Mouse (Mus musculus) CH12.LX (cell line): ENCODE results near the gene Cwh43. TPM values are rescaled to one million over a fixed set of nuclear protein-coding genes. Genes with fewer than 3 reads are reported as not detected.
A peak's percentile ranks its signal among the peaks of the same experiment; 100 is the strongest.

Experiments
- DNase-seq: peaks from one replicate; pipeline ENCODE4 v3.0.0-alpha.2; 2013; ENCODE audit errors: extremely low read depth
- H3K27ac ChIP-seq: 2 replicates; pipeline ENCODE4 v1.5.1; 2012; ENCODE audit warnings: low read depth, mild to moderate bottlenecking, control low read depth, moderate library complexity; ENCODE audit not compliant: insufficient read depth
- H3K27me3 ChIP-seq: replicated peaks from 2 replicates; pipeline ENCODE3; 2012; ENCODE audit warnings: inconsistent platforms
- H3K36me3 ChIP-seq, 2 experiments: replicated peaks in 1 of 2; 2 replicates each; pipeline versions ENCODE3 to v1.6.1; 2012; ENCODE audit warnings: inconsistent platforms in 1 of 2, low read length in 1 of 2, mild to moderate bottlenecking in 1 of 2, mixed read lengths in 1 of 2, moderate library complexity in 1 of 2; ENCODE audit not compliant: control insufficient read depth in 1 of 2, insufficient read depth in 1 of 2
- H3K4me1 ChIP-seq, 2 experiments: 2 replicates each; pipeline ENCODE4 v1.6.1; 2012; ENCODE audit warnings: inconsistent platforms in 1 of 2, moderate library complexity in 1 of 2; ENCODE audit not compliant: insufficient read depth in 2 of 2, control insufficient read depth in 1 of 2
- H3K4me2 ChIP-seq: 2 replicates; pipeline ENCODE4 v1.6.1; 2012; ENCODE audit warnings: low read depth, mild to moderate bottlenecking, control low read depth; ENCODE audit not compliant: poor library complexity, insufficient read depth, severe bottlenecking
- H3K4me3 ChIP-seq, 3 experiments: fragments of 150-350 bp in 1 of 3; sonication (generic) in 1 of 3; replicated peaks in 1 of 3; 2 replicates each; pipeline versions ENCODE3 to v1.5.1; 2011 to 2012; ENCODE audit warnings: low read depth in 2 of 3, low read length in 2 of 3, mild to moderate bottlenecking in 2 of 3, moderate library complexity in 2 of 3, control low read depth in 1 of 3, improper control_type of control experiment in 1 of 3, inconsistent platforms in 1 of 3, mixed read lengths in 1 of 3; ENCODE audit not compliant: poor library complexity in 1 of 3
- H3K79me2 ChIP-seq: replicated peaks from 2 replicates; pipeline ENCODE4 v1.6.1; 2012; ENCODE audit warnings: mild to moderate bottlenecking, moderate library complexity; ENCODE audit not compliant: control insufficient read depth, poor library complexity, insufficient read depth, severe bottlenecking; ENCODE audit errors: extremely low read depth
- H3K9ac ChIP-seq: 2 replicates; pipeline ENCODE4 v1.6.1; 2012; ENCODE audit warnings: low read depth, mild to moderate bottlenecking, control low read depth, moderate library complexity; ENCODE audit not compliant: insufficient read depth
- H3K9me3 ChIP-seq: replicated peaks from 2 replicates; pipeline ENCODE3; 2012; ENCODE audit warnings: low read length, inconsistent platforms, mixed read lengths
- CHD1 ChIP-seq: IDR thresholded peaks from 2 replicates; pipeline ENCODE4 v1.6.1; 2012; ENCODE audit warnings: low read depth, low read length, improper control_type of control experiment, inconsistent platforms
- CTCF ChIP-seq, 2 experiments: IDR thresholded peaks in 1 of 2; conservative IDR thresholded peaks in 1 of 2; 2 replicates each; pipeline ENCODE4 v1.5.1; 2011 to 2012; ENCODE audit warnings: low read depth in 2 of 2, low read length in 2 of 2, improper control_type of control experiment in 1 of 2, inconsistent platforms in 1 of 2, mild to moderate bottlenecking in 1 of 2, moderate library complexity in 1 of 2
- HCFC1 ChIP-seq: IDR thresholded peaks from 2 replicates; pipeline ENCODE4 v1.6.1; 2012; ENCODE audit warnings: low read depth, mild to moderate bottlenecking, inconsistent platforms, low read length, improper control_type of control experiment
- JUND ChIP-seq: conservative IDR thresholded peaks from 2 replicates; pipeline ENCODE4 v1.6.1; 2011; ENCODE audit warnings: low read depth, low read length, improper control_type of control experiment
- MAZ ChIP-seq: IDR thresholded peaks from 2 replicates; pipeline ENCODE4 v1.6.1; 2012; ENCODE audit warnings: low read depth, mild to moderate bottlenecking, inconsistent platforms, low read length, improper control_type of control experiment, moderate library complexity
- NELFE ChIP-seq: IDR thresholded peaks from 2 replicates; pipeline ENCODE4 v1.6.1; 2011; ENCODE audit warnings: low read depth, low read length, improper control_type of control experiment
- NRF1 ChIP-seq: IDR thresholded peaks from 2 replicates; pipeline ENCODE4 v1.6.1; 2014; ENCODE audit warnings: low read depth, mild to moderate bottlenecking, inconsistent platforms, low read length, improper control_type of control experiment, moderate library complexity
- POLR2AphosphoS2 ChIP-seq: IDR thresholded peaks from 2 replicates; pipeline ENCODE4 v1.6.1; 2011; ENCODE audit warnings: low read depth, low read length, improper control_type of control experiment
- TBP ChIP-seq: conservative IDR thresholded peaks from 2 replicates; pipeline ENCODE4 v1.6.1; 2011; ENCODE audit warnings: low read depth, low read length, improper control_type of control experiment
- UBTF ChIP-seq: IDR thresholded peaks from 2 replicates; pipeline ENCODE4 v1.6.1; 2012; ENCODE audit warnings: low read depth, mild to moderate bottlenecking, inconsistent platforms, low read length, improper control_type of control experiment, moderate library complexity
- dilution Hi-C: fragments of 300-500 bp; cut with MboI; formaldehyde crosslinking; loops from 2 replicates; pipeline ENCODE4 v1.14.3; 2020; ENCODE audit warnings: low sequenced_read_pairs; ENCODE audit not compliant: extremely low pct_unique_long_range_greater_than_20kb, extremely low pct_ligation_motif_present
- in situ Hi-C: fragments of 300-500 bp; cut with MboI; formaldehyde crosslinking; loops from 3 replicates; pipeline ENCODE4 v1.14.3; 2019; ENCODE audit warnings: low sequenced_read_pairs, low pct_ligation_motif_present, low pct_unique_long_range_greater_than_20kb, mixed read lengths
- polyA plus RNA-seq: library from polyadenylated mRNA; unstranded; fragments of >175 nt; gene quantifications from 2 replicates; pipeline ENCODE4 v1.2.1, GENCODE M21; 2012; ENCODE audit warnings: low read depth; ENCODE audit not compliant: insufficient read length
- total RNA-seq, 2 experiments: library from RNA; depleted of rRNA; stranded (reverse); fragments of 300-350 nt in 1 of 2; fragments of >200 nt in 1 of 2; gene quantifications; 2 replicates each; pipeline ENCODE4 v1.2.3; 2012 to 2014

Cwh43 gene
- total and polyA plus RNA-seq, 3 experiments = not detected

DNA sequence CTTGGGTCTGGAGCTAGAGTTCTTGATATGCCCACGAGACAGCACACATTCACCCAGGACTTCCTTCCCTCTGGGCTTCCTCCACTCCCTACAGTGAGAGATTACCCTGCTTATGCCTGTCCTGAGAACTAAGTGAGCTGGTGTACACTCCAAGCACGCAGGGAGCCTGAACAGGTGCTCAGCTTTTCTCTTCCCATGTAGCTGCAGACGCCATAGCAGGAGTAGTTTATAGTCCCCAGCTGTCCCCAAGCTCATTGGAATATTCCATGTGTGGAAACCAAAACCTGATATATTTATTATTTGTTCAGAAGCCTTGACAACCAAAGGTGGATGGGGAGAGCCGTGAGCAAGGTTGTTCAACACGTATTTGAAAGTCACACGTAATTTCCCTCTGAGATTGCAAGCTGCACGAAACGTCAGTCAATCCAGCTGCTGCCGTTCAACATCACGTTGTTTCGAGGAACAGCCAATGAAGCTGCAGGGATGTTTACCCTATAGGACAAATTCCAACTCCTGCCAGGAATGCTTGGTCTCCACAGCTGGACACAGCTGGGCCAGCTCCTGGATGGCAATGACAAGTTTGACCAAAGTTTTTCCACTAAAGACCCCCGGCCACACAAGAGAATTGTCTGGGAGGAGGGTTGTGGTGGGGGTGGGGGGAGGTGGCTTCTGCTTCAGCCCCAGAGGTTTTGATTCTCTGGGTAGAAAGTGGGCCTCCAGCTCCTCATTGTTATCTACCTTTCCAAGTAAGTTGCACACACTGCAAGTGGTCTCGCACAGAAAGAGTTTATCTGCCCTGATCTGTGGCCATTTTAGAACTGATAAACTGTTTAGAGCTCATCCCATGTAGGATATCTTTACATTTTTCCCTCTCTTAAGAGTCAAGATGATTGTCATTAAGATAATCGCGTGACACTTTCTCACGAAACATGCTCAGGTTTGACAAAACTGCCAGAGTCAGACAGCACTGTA lies 62.9 kb downstream of the Cwh43 start:
- H3K4me2 ChIP-seq = no peak overlapping the region
- H3K27ac ChIP-seq = no peak overlapping the region

DNA sequence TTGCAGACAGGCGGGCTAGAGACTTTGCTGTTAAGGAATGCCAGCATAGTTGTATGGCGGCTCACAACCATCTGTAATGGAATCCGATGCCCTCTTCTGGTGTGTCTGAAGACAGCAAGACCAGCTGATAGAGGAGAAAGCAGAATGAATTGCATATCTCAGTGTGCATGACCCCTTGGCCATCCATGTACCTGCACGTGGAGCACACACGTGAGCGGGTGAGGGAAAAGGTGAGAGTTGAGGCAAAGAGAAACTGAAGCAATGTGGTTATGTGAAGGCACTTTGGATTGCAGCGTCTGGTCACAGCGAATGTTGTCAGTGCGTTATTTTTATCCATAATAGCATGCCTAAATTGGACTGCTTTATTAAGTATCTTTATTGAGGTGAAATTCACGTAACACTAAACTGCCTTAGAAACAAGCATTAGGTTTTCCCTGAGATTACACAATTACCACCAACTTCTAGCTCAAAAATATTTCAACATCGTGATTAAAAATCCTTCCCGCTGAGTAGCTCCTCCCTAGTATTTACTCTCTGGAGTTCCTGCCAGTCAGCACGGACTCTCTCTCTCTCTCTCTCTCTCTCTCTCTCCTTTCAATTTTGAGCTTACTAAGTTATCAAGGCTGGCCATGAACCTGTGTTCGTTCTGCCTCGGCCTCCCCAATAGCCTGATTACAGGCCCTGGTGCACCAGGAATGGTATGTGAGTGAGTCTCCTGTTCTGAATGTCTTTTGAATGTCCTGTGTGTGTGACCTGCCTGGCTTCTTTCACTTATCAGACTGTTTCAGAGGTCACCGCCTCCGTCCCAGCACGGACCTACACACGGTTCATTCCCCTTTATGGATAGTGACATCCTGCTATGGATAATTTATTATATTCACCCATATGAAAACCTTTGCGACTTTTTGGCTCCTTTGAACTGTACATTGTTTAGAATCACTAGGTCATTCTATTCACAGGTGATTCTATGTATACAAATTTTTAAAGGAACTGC lies 68.8 kb downstream of the Cwh43 start:
- no peak for DNase-seq
- no peak overlapping the region for H3K9ac ChIP-seq
- TF ChIP-seq TBP (no peak), CTCF (conservative IDR thresholded peaks at IDR 0.05 in 1 of 2, IDR thresholded peaks at IDR 0.05 in 1 of 2; ENCODE audit: low read depth in 2 of 2, low read length in 2 of 2) (0 out of 4 replicates have a peak, but pooled peaks of 1 of the 2 experiments have one; percentile 2), HCFC1 (no peak), UBTF (no peak)
- no peak overlapping the region for H3K4me2 ChIP-seq
- no peak overlapping the region for H3K27ac ChIP-seq
- no peaks in the 10 kb centered on the region for H3K36me3 ChIP-seq
- no peaks in the 10 kb centered on the region for H3K27me3 ChIP-seq
- H3K79me2 ChIP-seq = no peaks in the 10 kb centered on the region
- no peaks in the 10 kb centered on the region for H3K9me3 ChIP-seq
- H3K4me1 ChIP-seq = peaks cover 0 to 10% of the 10 kb centered on the region in 2 experiments; a peak in 2 of 4 replicates
- in situ Hi-C loops (no loop called here), dilution Hi-C loops (no loop called here)
- no peak overlapping the region for H3K4me3 ChIP-seq

More for the DNA sequence above, 62.9 kb downstream of the Cwh43 start:
- dilution Hi-C loops = no loop called here
- in situ Hi-C loops = no loop called here
- Histone ChIP-seq H3K9ac (no peak overlapping the region), H3K4me3 (no peak overlapping the region), H3K27me3 (no peaks in the 10 kb centered on the region), H3K9me3 (no peaks in the 10 kb centered on the region), H3K36me3 (no peaks in the 10 kb centered on the region)
- no peak for DNase-seq
- no peak for TF ChIP-seq CTCF (conservative IDR thresholded peaks at IDR 0.05 in 1 of 2, IDR thresholded peaks at IDR 0.05 in 1 of 2; ENCODE audit: low read depth in 2 of 2, low read length in 2 of 2)
- no peak for TF ChIP-seq JUND
- TF ChIP-seq POLR2AphosphoS2 = no peak
- no peak for TF ChIP-seq MAZ
- no peak for TF ChIP-seq NELFE
- no peak for TF ChIP-seq CHD1
- no peak for TF ChIP-seq NRF1
- TF ChIP-seq, all 38 proteins: peak for 0
- H3K4me1 ChIP-seq = peaks cover 0 to 10% of the 10 kb centered on the region in 2 experiments; a peak in 2 of 4 replicates
- H3K79me2 ChIP-seq = no peaks in the 10 kb centered on the region
